Mouse (Mus musculus): ENCODE measurements around the gene Gm5142.

DNA sequence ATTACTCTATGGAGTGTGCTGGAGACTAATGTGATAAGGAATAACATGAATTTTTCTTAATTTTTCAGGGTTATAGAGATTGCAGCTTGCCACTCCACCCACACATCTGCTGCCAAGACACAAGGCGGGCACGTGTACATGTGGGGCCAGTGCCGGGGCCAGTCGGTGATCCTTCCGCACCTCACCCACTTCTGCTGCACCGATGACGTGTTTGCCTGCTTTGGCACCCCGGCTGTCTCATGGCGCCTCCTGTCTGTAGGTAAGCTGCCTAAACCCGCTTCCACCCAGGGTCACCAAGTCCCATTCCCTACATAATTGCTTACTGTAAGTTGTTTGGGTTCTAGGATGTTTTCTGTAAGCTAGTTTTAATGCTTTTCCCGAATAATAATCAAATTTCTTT lies 47.7 kb upstream of the Gm5142 start:
- no peak for TF ChIP-seq CTCF (IDR thresholded peaks at IDR 0.05; ENCODE audit: low read depth, low read length)
- TF ChIP-seq EP300 (IDR thresholded peaks at IDR 0.05; ENCODE audit: insufficient read depth, low read depth, low read length), result no peak
- no peak for TF ChIP-seq POLR2A (IDR thresholded peaks at IDR 0.05; ENCODE audit: insufficient read depth, low read length)
